Mouse (Mus musculus): ENCODE results near the gene Plaur.

- TF ChIP-seq CTCF (IDR thresholded peaks at IDR 0.05; ENCODE audit: extremely low read depth, insufficient read depth, low read length) (no peak), POLR2A (IDR thresholded peaks at IDR 0.05; ENCODE audit: extremely low read depth, insufficient read depth, low read length) (no peak)
Measured at GRCm38 (mm10) chr7:24474811-24475506, 12.7 kb downstream of the Plaur start.
